Mouse (Mus musculus) hindbrain, embryonic 11.5 days (tissue): ENCODE measurements at regions not wholly inside any gene's neighbourhood (a gene's known extent, or its start where the extent isn't known, plus 50 kb on each side); places are given as distances from the start of the nearest gene placed in this dataset.

Experiments
- ATAC-seq: fragments of 200-750 bp; cut with Nextera tagmentation; 2 replicates; pipeline ENCODE4 v1.8.0; 2017; ENCODE audit warnings: mild to moderate bottlenecking, moderate TSS enrichment, moderate library complexity; ENCODE audit not compliant: low FRiP score
- DNase-seq: peaks from one replicate; pipeline ENCODE4 v3.0.0-alpha.2; 2015; ENCODE audit warnings: low spot score
- H3K27ac ChIP-seq: fragments of 300-500 bp; sonication (generic); 2 replicates; pipeline ENCODE4 v1.5.1; 2014; ENCODE audit warnings: mild to moderate bottlenecking, low read depth, low read length
- H3K27me3 ChIP-seq: fragments of 300-500 bp; sonication (generic); 2 replicates; pipeline ENCODE4 v1.6.1; 2014; ENCODE audit warnings: mild to moderate bottlenecking, low read length, moderate library complexity, mixed read lengths; ENCODE audit not compliant: control insufficient read depth, insufficient read depth
- H3K36me3 ChIP-seq: fragments of 300-500 bp; sonication (generic); 2 replicates; pipeline ENCODE4 v1.6.1; 2014; ENCODE audit warnings: mild to moderate bottlenecking, low read length, moderate library complexity, mixed read lengths; ENCODE audit not compliant: control insufficient read depth, insufficient read depth
- H3K4me1 ChIP-seq: fragments of 300-500 bp; sonication (generic); replicated peaks from 2 replicates; pipeline ENCODE4 v1.6.1; 2014; ENCODE audit warnings: low read length, mixed read lengths; ENCODE audit not compliant: control insufficient read depth, insufficient read depth
- H3K4me2 ChIP-seq: fragments of 300-500 bp; sonication (generic); replicated peaks from 2 replicates; pipeline ENCODE4 v1.6.1; 2014; ENCODE audit warnings: mild to moderate bottlenecking, low read depth, low read length
- H3K4me3 ChIP-seq: fragments of 300-500 bp; sonication (generic); 2 replicates; pipeline ENCODE4 v1.5.1; 2014; ENCODE audit warnings: low read depth, low read length
- H3K9ac ChIP-seq: fragments of 300-500 bp; sonication (generic); 2 replicates; pipeline ENCODE4 v1.6.1; 2014; ENCODE audit warnings: low read depth, low read length
- H3K9me3 ChIP-seq: fragments of 300-500 bp; sonication (generic); 2 replicates; pipeline ENCODE4 v1.6.1; 2016; ENCODE audit warnings: low read length; ENCODE audit not compliant: control insufficient read depth
- WGBS: fragments of 180-500 bp; shearing (Covaris S2); extraction: QIAGEN DNeasy Blood & Tissue Kit; methylation state at CpG from one replicate; pipeline ENCODE4 v1.1.7; 2014; 5-methylcytosine and 5-hydroxymethylcytosine counted together

GRCm38 (mm10) chr10:99379156-99379555, 116.1 kb downstream of the Dusp6 start:
- no peak overlapping the region for H3K4me3 ChIP-seq
- 72% methylated on average over 1 of the region's 1 CpGs for WGBS
- no peak overlapping the region for H3K9ac ChIP-seq
- H3K36me3 ChIP-seq: no peaks in the 10 kb centered on the region
- no peak overlapping the region for H3K27ac ChIP-seq
- no peaks in the 10 kb centered on the region for H3K4me1 ChIP-seq
- DNase-seq (no peak), ATAC-seq (no peak)
- no peaks in the 10 kb centered on the region for H3K9me3 ChIP-seq
- no peaks in the 10 kb centered on the region for H3K27me3 ChIP-seq
- no peak overlapping the region for H3K4me2 ChIP-seq

DNA sequence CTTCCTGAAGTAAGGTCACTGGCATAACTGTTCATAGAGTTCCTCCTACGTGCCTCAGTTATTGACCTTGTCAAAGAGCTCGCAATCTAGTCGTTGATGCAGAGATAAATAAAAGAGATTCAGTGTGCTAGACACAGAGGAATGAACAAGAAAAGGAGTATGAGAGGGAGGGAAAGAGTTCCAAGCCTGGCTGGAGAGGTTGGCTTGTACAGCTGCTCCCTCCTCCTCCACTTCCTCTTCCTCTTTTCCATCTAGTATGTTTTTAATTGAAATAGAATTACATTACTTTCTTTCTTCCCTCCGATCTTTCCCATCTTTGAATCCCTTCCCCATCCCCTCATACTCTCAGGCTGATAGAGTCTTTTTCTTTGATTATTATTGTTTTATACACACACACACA, 117.1 kb downstream of the Dusp6 start:
- 89% methylated on average over 4 of the region's 4 CpGs for WGBS
- Histone ChIP-seq H3K9me3 (no peaks in the 10 kb centered on the region), H3K27ac (no peak overlapping the region), H3K4me3 (no peak overlapping the region), H3K36me3 (no peaks in the 10 kb centered on the region), H3K27me3 (no peaks in the 10 kb centered on the region), H3K9ac (no peak overlapping the region), H3K4me2 (no peak overlapping the region), H3K4me1 (no peaks in the 10 kb centered on the region)
- DNase-seq (no peak), ATAC-seq (no peak)

DNA sequence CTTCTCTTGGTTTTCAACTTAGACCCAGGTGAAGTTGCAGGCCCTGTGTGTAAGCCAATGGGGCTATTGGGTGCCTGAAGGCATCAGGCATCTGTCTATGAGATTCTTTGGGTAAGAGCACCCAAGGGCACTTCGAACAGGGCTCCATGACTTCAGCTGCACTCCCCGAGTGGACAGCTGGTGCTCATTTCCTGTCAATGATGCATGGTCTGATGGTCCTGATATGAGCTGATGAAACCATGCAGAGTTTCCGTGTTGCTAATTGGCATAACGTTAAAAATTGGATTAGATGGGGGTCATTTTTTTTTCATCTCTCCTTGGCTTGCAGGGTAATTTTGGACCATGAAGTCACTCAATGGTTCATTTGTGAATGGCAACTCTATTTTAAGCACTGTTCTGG, 120.0 kb downstream of the Dusp6 start:
- H3K9me3 ChIP-seq: no peaks in the 10 kb centered on the region
- no peaks in the 10 kb centered on the region for H3K36me3 ChIP-seq
- ATAC-seq (no peak), DNase-seq (no peak)
- no peak overlapping the region for H3K4me3 ChIP-seq
- H3K27me3 ChIP-seq: no peaks in the 10 kb centered on the region
- H3K27ac ChIP-seq: no peak overlapping the region
- H3K4me1 ChIP-seq: no peaks in the 10 kb centered on the region
- 66% methylated on average over 4 of the region's 4 CpGs for WGBS
- no peak overlapping the region for H3K9ac ChIP-seq
- H3K4me2 ChIP-seq: no peak overlapping the region

DNA sequence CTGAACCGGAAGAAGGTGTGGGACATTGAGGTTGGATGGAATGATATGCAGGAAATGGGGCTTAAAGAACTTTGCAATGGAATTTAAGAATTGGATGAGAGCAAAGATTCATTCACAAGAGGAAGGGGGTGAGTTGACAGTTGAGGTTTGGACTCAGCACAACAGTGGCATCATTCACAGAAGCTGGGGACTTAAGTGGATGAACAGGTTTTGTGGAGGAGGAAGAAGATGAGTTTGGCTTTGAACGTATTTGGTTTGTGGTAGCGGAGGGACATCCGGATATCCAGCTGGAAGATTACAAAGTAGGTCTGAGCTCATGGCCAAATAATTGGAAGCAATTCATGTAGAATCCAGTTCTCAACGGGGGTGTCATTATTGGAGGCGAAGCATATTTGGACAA, 121.3 kb downstream of the Dusp6 start:
- Histone ChIP-seq H3K27ac (no peak overlapping the region), H3K9ac (no peak overlapping the region), H3K4me1 (no peaks in the 10 kb centered on the region), H3K4me2 (no peak overlapping the region), H3K9me3 (no peaks in the 10 kb centered on the region), H3K27me3 (no peaks in the 10 kb centered on the region), H3K36me3 (no peaks in the 10 kb centered on the region), H3K4me3 (no peak overlapping the region)
- ATAC-seq (no peak), DNase-seq (no peak)
- 92% methylated on average over 6 of the region's 6 CpGs for WGBS

DNA sequence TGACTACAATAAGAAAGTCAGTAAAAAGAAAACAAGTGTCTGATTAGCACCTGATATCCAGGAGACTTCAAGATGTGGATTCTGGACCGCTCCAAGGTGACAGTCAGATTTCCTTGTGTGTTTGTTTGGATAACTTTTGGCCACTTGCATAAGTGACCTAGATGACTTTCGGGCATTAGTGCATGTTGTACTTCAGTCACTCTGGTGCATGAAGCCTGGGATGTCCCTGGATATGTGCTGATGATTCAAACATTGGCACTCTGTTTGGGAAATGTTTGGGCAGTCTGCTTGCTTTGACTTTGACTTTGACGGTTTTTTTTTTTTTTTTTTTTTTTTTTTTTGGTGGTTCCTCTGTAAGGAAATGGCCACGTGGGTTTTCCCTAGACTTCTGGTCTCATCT, 121.8 kb downstream of the Dusp6 start:
- Histone ChIP-seq H3K4me3 (no peak overlapping the region), H3K9me3 (no peaks in the 10 kb centered on the region), H3K4me2 (no peak overlapping the region), H3K4me1 (no peaks in the 10 kb centered on the region), H3K9ac (no peak overlapping the region), H3K27ac (no peak overlapping the region), H3K36me3 (no peaks in the 10 kb centered on the region), H3K27me3 (no peaks in the 10 kb centered on the region)
- no peak for DNase-seq
- ATAC-seq: no peak
- 82% methylated on average over 3 of the region's 4 CpGs for WGBS

DNA sequence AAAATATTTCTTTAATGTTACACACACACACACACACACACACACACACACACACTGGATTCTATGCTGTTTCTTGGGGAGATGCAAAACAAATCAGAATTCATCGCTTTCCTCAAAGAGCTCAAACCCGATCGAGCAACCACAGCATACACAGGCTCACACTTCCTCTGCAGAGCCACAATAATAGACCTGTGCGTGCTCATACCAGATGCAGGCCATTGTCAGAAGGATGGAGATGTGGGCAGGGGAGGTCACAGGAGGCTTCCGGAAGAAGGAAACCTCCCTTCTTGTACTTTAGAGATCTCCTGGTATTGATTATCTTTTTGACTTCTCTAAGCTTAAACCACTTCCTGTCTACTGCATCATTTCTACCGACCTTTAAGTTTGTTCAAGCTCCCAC, 122.8 kb downstream of the Dusp6 start:
- Histone ChIP-seq H3K36me3 (no peaks in the 10 kb centered on the region), H3K27ac (no peak overlapping the region), H3K9ac (no peak overlapping the region), H3K4me3 (no peak overlapping the region), H3K9me3 (no peaks in the 10 kb centered on the region), H3K4me2 (no peak overlapping the region), H3K27me3 (no peaks in the 10 kb centered on the region), H3K4me1 (no peaks in the 10 kb centered on the region)
- no peak for DNase-seq
- 81% methylated on average over 6 of the region's 6 CpGs for WGBS
- no peak for ATAC-seq

DNA sequence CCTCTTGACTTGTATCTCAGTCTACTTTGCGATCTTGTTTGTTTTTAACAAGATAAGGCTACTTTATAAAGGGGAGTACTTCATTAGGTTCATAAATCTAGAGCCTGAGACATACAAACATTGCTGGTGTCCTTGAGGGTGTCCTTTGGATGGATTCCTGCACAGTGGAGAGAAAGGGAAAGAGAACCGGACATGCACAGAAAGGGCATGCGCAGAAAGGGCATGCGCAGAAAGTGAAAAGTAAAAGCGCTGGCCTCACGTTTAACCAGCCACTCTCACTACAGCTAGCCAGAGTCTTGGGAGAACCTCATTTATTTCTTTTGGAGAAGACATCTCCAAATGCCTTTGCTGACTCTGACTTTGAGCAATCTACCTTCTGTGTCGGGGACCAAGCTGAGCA, 125.5 kb downstream of the Dusp6 start:
- Histone ChIP-seq H3K27me3 (no peaks in the 10 kb centered on the region), H3K9me3 (no peaks in the 10 kb centered on the region), H3K4me3 (no peak overlapping the region), H3K27ac (no peak overlapping the region), H3K4me1 (no peaks in the 10 kb centered on the region), H3K4me2 (no peak overlapping the region), H3K36me3 (no peaks in the 10 kb centered on the region), H3K9ac (no peak overlapping the region)
- ATAC-seq (no peak), DNase-seq (no peak)
- WGBS: 94% methylated on average over 7 of the region's 7 CpGs

- no peak overlapping the region for H3K9ac ChIP-seq
- H3K4me3 ChIP-seq: no peak overlapping the region
- no peaks in the 10 kb centered on the region for H3K4me1 ChIP-seq
- no peak for DNase-seq
- no peak overlapping the region for H3K27ac ChIP-seq
- H3K9me3 ChIP-seq: no peaks in the 10 kb centered on the region
- no peak overlapping the region for H3K4me2 ChIP-seq
- no peaks in the 10 kb centered on the region for H3K36me3 ChIP-seq
- WGBS: 80% methylated on average over 8 of the region's 8 CpGs
- no peak for ATAC-seq
- no peaks in the 10 kb centered on the region for H3K27me3 ChIP-seq
These were observed 126.0 kb downstream of the Dusp6 start for GRCm38 (mm10) chr10:99388986-99389385.

DNA sequence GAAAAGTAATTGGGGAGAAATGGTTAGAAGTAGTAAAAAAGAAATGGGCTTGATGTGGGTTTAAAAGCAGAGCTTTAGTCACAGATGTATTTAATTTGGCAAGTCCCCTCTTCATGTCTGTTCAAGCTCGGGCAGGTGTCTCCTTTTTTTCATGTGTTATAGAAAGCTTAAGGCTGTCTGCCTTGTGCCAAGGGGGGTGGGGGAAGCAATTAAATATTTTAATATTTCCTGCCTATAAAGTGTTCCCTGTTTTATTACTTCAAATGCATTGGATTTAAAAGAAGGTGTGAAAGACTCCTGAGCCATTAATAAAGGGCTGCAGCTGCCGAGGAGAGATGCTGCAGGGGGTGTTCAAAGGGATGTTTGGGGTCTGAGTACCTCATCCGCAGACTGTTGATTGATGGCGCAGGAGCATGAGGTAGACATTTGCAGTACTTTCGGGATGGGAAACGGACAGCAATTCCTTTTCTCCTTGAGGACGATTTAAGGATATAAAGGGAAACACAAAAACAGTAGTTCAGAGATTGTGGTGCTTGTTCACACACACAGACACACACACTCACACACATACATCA, 127.7 kb downstream of the Dusp6 start:
- Histone ChIP-seq H3K9ac (no peak overlapping the region), H3K4me3 (no peak overlapping the region), H3K36me3 (no peaks in the 10 kb centered on the region), H3K9me3 (no peaks in the 10 kb centered on the region), H3K4me2 (no peak overlapping the region), H3K27me3 (no peaks in the 10 kb centered on the region), H3K27ac (no peak overlapping the region), H3K4me1 (no peaks in the 10 kb centered on the region)
- 72% methylated on average over 7 of the region's 7 CpGs for WGBS
- ATAC-seq (no peak), DNase-seq (no peak)
